Mouse (Mus musculus) stomach, postnatal 0 days (tissue): ENCODE results near the gene Ralgapa2.

Experiments
- CTCF ChIP-seq: IDR thresholded peaks from 2 replicates; pipeline ENCODE4 v1.5.1; 2016; ENCODE audit warnings: antibody characterized with exemption, low read depth, mild to moderate bottlenecking, moderate library complexity
- EP300 ChIP-seq: optimal IDR thresholded peaks from 2 replicates; pipeline ENCODE3; 2016; ENCODE audit warnings: antibody characterized with exemption

GRCm38 (mm10) chr2:146456612-146457011 is 55.5 kb downstream of the Ralgapa2 start:
- TF ChIP-seq CTCF: no peak
- TF ChIP-seq EP300: no peak
